Mouse (Mus musculus) retina, postnatal 7 days (tissue): Measurements from ENCODE around the gene Lrrc8e.
"Not testable (repeated sequence)": the region's sequence is repeated elsewhere in the genome, so short reads cannot be mapped to it uniquely, and the experiment has no call there.

Source experiments
- DNase-seq: peaks from one replicate; pipeline ENCODE4 v3.0.0-alpha.2; 2012; ENCODE audit warnings: low read depth, low spot score

The Lrrc8e gene

GRCm38 (mm10) chr8:4219617-4220016 lies 7.0 kb upstream of the Lrrc8e start:
- DNase-seq = no peak

- DNase-seq = no peak
Measured at GRCm38 (mm10) chr8:4222059-4222458, 4.6 kb upstream of the Lrrc8e start.

- no peak for DNase-seq
Measured at GRCm38 (mm10) chr8:4226323-4226722, 304 bp upstream of the Lrrc8e start.

GRCm38 (mm10) chr8:4227919-4228318 lies 1.3 kb downstream of the Lrrc8e start:
- DNase-seq = no peak

GRCm38 (mm10) chr8:4229784-4230183 lies 3.2 kb downstream of the Lrrc8e start:
- no peak for DNase-seq

GRCm38 (mm10) chr8:4230612-4231351 lies 4.2 kb downstream of the Lrrc8e start:
- DNase-seq = no peak

GRCm38 (mm10) chr8:4237814-4238433 lies 11.3 kb downstream of the Lrrc8e start:
- no peak for DNase-seq

GRCm38 (mm10) chr8:4238434-4239192 lies 12.0 kb downstream of the Lrrc8e start, which contains the start of the genes Map2k7 and Gm49320:
TSS of gene Map2k7 (plus strand) at chr8:4238740.
TSS of gene Gm49320 (plus strand) at chr8:4238865.
- DNase-seq = peak; percentile 100

- no peak for DNase-seq
Measured at GRCm38 (mm10) chr8:4239193-4239890, 12.7 kb downstream of the Lrrc8e start.

- no peak for DNase-seq
Measured at GRCm38 (mm10) chr8:4245061-4245460, 18.4 kb downstream of the Lrrc8e start.

- DNase-seq = no peak
Measured at GRCm38 (mm10) chr8:4245737-4246136, 19.1 kb downstream of the Lrrc8e start.

GRCm38 (mm10) chr8:4247241-4247640 lies 20.6 kb downstream of the Lrrc8e start:
- DNase-seq = no peak

- no peak for DNase-seq
Measured at GRCm38 (mm10) chr8:4247951-4248540, 21.4 kb downstream of the Lrrc8e start, which contains the start of gene Tgfbr3l. TSS of gene Tgfbr3l (plus strand) at chr8:4248214.

- no peak for DNase-seq
Measured at GRCm38 (mm10) chr8:4249213-4249612, 22.6 kb downstream of the Lrrc8e start.

- DNase-seq = peak; percentile 67
Measured at GRCm38 (mm10) chr8:4250306-4250970, 23.8 kb downstream of the Lrrc8e start.

GRCm38 (mm10) chr8:4252116-4252760 lies 25.6 kb downstream of the Lrrc8e start:
- no peak for DNase-seq

GRCm38 (mm10) chr8:4252934-4253841 lies 26.6 kb downstream of the Lrrc8e start, which contains the start of gene Snapc2:
TSS of gene Snapc2 (plus strand) at chr8:4253080.
- DNase-seq = peak; percentile 94

- DNase-seq = no peak
Measured at GRCm38 (mm10) chr8:4254001-4254400, 27.4 kb downstream of the Lrrc8e start.

GRCm38 (mm10) chr8:4255471-4255870 lies 28.8 kb downstream of the Lrrc8e start:
- not testable (repeated sequence) for DNase-seq
